Mouse (Mus musculus) telencephalon, adult 2 months (tissue): ENCODE measurements around the gene Fbxw11.
A peak's percentile ranks its signal among the peaks of the same experiment; 100 is the strongest.

Experiments
- DNase-seq: peaks from one replicate; pipeline ENCODE4 v3.0.0-alpha.2; 2011; ENCODE audit warnings: low read depth, low spot score

Fbxw11 gene

DNA sequence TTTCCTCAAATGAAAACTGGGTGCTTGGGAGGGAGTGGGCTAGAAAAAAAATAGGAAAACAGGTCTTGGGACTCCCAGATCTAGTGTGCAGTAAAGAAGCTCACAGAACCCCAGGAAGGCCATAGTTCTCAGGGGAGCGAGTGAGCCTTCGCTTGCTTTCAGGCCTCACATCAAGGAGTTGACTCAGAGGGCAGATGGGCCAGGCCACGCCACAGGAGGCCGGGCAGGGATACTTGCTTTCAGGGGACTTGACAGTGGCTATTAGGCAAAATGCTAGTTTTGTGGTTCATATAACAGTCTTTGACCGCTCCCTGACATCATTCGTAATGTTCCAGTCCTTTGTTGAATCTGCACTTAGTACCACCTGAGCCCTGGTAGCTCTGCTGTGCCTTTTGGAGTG, 18.6 kb upstream of the Fbxw11 start:
- no peak for DNase-seq

DNA sequence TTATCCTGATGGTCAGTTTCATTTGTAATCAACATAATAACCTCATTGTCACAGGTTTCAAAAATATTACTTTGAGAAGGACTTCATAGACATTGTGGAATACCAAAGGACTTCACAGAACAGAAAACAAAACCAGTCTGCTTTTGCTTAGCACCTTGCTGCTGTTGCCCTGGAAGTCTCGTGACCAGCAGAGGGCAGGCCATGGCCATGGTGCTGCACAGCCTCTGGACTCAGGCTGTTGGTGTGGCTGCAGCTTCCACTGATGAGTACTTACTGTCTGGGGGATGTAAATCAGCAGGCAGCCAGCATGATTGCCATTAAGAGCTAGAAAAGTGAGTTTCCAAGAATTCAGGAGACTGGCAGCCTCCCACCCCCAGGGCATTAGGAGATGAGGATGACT, 16.8 kb upstream of the Fbxw11 start:
- no peak for DNase-seq

DNA sequence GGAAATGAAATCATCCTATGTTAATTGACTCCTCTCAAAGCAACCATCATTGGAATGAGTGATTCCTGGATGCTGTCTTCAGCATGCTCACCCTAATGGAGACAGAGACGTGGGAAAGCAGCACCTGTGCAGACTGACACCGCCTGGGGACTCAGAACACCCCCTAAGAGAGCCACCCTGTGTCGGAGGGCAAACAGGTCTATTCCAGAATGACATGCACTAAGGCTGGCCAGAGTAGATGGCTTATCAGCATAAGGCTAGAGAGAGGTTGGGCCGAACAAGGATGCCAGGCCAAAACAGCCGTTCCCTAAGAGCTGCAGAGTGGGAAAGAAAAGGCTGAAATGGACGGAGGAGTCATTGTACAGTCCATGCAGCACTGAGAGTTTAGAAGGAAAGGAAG, 16.4 kb upstream of the Fbxw11 start:
- no peak for DNase-seq

DNA sequence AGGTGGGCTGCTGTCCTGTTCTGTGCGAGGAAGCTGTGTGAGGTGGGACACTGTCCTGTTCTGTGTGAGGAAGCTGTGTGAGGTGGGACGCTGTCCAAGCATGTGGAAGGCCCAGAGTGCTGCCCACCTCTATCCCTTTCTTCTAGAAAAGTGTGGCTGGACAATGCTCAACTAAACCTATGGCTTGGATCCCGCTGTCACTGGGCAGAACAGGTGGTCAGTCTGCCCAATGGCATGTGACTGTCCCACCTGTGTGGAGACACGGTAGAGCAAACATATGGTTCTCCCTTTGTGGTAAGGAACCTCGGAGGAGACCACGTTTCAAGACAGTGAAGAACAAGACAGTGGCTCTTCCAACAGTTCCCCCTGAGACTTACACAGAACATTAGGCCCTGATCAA, 14.6 kb upstream of the Fbxw11 start:
- no peak for DNase-seq

GRCm38 (mm10) chr11:32629713-32630211, 12.8 kb upstream of the Fbxw11 start:
- no peak for DNase-seq

- no peak for DNase-seq
Measured at GRCm38 (mm10) chr11:32632671-32633070, 9.9 kb upstream of the Fbxw11 start.

- DNase-seq, result no peak
Measured at GRCm38 (mm10) chr11:32633542-32633941, 9.0 kb upstream of the Fbxw11 start.

DNA sequence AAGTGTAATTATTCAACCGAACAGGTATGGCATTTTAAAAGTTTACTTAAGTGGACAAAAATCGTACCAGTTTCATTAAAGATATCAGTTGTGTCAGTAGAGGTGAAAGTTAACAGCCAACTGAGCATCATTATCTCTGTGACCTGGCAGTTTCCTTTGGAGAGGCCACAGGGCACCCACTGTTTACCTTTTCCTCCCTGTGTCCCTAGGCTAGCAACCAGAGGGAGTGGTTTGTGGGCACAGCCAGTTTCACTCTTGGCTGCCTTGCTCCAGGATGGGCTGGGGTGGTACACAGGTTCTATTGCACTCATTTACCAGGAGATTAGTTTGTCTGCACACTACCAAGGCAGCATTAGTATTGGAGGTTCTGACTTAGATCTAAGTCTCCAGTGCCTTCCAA, 8.4 kb upstream of the Fbxw11 start:
- no peak for DNase-seq

- DNase-seq, result no peak
Measured at GRCm38 (mm10) chr11:32634842-32635241, 7.7 kb upstream of the Fbxw11 start.

- no peak for DNase-seq
Measured at GRCm38 (mm10) chr11:32636275-32636674, 6.2 kb upstream of the Fbxw11 start.

DNA sequence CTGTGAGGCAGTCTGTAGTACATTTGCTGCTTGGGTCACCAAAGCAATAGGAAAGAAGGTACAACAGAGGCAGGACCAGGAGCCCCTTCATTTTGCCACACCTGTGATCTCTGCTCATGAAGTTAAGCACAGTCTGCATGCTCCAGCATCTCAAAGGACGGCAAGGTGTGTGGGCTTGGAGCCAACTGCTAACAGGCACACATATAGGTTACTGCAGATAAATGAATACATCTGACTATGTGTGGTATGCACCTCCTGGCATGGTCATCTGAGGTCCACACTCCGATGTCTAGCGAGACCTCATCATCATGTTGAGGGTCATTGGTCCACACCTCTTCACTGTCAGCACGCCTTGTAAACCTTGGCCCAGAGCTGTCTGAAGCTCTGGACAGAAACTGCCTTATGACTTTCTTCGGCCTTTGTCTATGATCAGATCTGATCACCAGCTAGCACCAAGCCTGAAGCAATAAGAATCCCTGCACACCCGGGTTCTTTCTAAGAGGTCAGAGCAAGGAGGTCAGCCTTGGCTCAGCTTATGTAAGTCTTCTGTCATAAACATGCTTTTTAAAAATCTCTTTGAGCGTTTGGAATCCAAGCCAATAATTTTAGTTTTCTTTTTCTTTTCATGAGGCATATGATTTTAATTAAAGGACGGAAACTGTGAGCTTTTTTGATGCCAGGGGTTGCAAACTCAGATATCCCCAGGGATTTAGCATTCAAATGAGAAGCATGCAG, 3.8 kb upstream of the Fbxw11 start:
- no peak for DNase-seq

DNA sequence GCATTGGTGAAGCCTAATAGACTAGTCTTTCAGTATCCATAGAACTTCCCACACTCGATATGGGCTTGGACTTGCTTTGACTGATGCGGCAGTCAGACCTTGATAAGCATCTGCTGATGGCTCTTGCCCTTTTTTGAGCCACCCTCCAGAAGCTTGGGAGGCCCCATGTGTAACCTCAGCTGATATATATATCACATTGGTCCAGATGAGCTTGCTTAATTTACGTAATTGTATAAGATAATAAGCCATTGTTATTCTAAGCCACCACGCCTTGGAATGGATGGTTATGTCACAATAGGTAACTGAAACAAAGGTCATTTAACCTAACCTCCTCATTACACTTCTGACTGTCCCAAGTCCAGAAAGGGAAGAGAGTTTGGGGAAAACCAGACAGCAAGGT, 1.9 kb upstream of the Fbxw11 start:
- no peak for DNase-seq

DNA sequence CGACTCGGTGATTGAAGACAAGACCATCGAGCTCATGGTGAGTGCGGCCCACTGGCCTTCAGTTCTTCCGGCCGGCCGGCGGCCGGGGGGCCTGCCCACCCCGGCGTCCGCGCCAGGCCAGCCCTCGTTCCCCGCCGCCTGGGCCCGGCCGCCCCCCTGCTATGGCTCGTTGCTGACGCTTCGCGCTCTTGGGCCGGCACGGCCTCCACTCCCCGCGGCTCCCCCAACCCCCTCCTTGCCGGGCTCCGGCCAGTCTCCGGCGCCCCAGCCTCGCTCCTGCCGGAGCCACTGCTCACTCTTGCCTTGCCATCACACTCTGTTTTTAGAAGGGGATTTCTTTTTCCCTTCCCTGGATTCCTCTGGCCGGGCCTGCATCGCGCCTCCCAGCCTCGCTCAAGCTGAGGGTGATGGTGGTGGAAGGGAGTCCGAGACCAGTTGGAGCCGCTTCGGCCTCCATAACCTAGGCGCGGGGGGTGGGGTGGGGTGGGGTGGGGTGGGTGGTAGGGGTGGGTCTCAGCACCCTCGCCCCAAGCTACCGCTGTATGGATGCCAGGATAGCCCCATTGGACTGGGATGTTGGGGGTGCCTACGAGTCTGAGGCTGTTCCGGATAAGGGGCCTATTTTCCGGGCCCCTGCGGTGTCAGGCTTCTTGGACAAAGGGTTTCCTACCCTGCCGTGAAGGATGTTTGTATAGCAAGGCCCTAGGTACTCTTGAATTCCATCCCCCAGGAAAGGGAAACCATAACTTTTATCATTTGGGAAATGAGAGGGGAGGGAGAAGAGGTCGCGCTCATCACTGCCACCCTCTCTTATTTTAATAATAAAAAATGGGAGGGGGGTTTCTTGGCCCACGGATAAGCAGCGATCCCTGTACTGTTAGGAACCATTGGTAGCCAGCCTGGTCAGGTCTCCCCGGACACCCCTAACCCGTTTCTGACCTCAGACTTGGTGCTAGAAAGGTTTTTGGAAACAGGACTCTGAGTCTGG, 669 bp downstream of the Fbxw11 start:
- no peak for DNase-seq

- no peak for DNase-seq
Measured at GRCm38 (mm10) chr11:32644010-32644409, 1.5 kb downstream of the Fbxw11 start.

DNA sequence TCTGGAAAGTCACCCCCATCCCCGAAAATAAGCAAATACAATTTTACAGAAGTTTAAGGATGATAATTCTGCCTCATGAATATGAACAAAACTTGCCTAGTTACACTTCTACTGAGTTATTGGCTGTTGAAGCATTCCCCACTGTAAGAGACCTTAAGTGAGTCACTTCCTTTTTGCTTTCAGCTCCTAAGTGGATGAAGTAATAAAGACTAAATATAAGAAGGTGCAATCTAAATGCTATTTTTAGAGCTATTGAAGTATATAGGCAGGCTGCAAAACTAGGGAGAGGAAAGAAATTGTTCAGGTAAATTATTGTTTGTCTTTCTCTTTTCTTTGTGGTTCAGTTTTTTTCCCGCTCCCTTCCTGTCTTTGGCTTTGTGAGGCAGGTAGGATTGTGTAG, 4.7 kb downstream of the Fbxw11 start:
- DNase-seq, result no peak

GRCm38 (mm10) chr11:32650236-32650749, 7.8 kb downstream of the Fbxw11 start:
- no peak for DNase-seq

DNA sequence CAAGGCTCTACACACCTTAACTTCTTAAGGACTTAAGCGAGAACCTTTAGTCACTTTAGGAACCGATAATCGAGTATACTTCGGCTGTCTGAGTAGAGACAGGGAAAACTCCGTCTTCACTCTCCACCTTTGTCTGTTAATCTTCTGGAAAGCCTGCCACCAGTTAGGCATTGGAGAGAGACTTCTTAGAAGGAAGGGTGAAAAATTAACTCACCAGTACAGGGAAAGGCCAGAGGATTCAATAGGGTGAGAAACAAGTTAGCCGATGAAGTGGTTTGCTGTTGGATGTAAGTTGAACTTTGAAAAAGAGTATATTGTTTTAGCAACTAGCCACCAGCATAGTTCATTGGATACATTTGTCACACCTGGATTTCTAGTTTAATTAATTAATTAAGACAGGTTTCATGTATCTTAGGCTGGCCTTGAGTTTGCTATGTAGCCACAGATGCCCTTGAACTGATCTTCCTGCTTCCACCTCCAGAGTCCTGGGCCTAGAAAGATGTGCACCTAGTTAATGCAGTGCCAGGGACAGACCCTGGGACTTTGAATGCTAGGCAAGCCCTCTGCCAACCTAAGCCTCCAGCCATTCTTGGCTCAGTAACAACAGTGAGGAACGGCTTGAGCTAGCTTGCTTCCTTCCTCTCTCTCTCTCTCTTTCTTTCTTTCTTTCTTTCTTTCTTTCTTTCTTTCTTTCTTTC, 8.5 kb downstream of the Fbxw11 start:
- DNase-seq, result no peak

- DNase-seq, result no peak
Measured at GRCm38 (mm10) chr11:32651723-32652122, 9.2 kb downstream of the Fbxw11 start.

GRCm38 (mm10) chr11:32662082-32662656, 19.6 kb downstream of the Fbxw11 start:
- peak; percentile 73 for DNase-seq

- DNase-seq, result no peak
Measured at GRCm38 (mm10) chr11:32665639-32666038, 23.1 kb downstream of the Fbxw11 start.

DNA sequence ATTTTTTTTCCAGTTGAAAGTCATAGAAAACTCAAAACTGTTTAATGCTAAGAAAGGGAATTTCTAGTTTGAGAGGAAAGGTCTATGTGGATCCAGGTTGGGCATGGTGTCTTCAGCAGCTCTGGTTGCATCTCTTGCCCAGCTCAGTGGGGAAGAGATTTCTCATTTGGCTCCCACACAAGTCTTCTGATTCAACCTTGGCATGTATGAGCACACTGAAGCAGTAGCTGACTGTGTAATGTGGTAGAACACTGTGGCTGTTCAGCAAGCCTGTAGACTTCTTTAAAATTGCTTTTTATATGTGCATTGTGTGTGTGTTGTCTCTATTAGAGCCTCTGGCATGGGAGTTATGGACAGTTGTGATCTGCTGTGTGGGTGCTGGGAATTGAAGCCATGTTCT, 24.5 kb downstream of the Fbxw11 start:
- no peak for DNase-seq
